Mouse (Mus musculus) cortical plate, adult 2 months (tissue): Measurements from ENCODE around the gene Tmem183a. TPM values are rescaled to one million over a fixed set of nuclear protein-coding genes. Genes with fewer than 3 reads are reported as not detected.

ENCODE experiments used
- H3K27ac ChIP-seq: fragments of 200-500 bp; 2 replicates; pipeline ENCODE4 v1.5.1; 2012; ENCODE audit warnings: low read length, control low read depth, inconsistent platforms; ENCODE audit not compliant: insufficient read depth
- H3K4me1 ChIP-seq: fragments of 200-500 bp; 2 replicates; pipeline ENCODE4 v1.6.1; 2011; ENCODE audit warnings: low read length; ENCODE audit not compliant: control insufficient read depth, insufficient read depth
- H3K4me3 ChIP-seq: fragments of 200-500 bp; 2 replicates; pipeline ENCODE4 v1.5.1; 2011; ENCODE audit warnings: mild to moderate bottlenecking, low read length, control low read depth; ENCODE audit not compliant: insufficient read depth
- CTCF ChIP-seq: fragments of 200-500 bp; IDR thresholded peaks from 2 replicates; pipeline ENCODE4 v1.5.1; 2011; ENCODE audit warnings: mild to moderate bottlenecking, control low read depth, low read length; ENCODE audit not compliant: insufficient read depth; ENCODE audit errors: extremely low read depth
- POLR2A ChIP-seq: fragments of 200-500 bp; IDR thresholded peaks from 2 replicates; pipeline ENCODE4 v1.6.1; 2011; ENCODE audit warnings: mild to moderate bottlenecking, low read length, control low read depth; ENCODE audit not compliant: insufficient read depth; ENCODE audit errors: extremely low read depth
- polyA plus RNA-seq: library from polyadenylated mRNA; depleted of rRNA; stranded (reverse); fragments of >200 nt; gene quantifications from 2 replicates; pipeline ENCODE4 v1.2.3, GENCODE M21; 2012; rRNA removed

The Tmem183a gene
- polyA plus RNA-seq = 56.2 and 62.5 TPM in 2 replicates

DNA sequence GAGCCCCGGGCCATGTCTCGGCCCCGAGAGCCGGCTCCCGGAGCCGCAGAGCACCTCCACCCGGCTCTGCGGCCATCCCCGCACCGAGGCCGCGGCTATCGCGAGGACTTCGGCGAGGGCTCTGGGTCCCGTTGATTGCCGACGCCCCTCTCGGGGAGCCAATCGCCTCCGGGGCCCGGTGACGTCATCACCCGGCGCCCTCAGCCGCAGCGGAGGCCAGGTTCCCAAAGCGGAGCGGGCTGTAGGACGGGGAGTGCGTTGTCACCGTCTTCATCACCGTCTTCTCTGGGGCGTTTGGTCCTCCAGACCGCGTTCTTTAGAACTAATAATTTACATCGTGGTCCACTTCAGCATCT lies at the start of gene Tmem183a:
TSS of gene Tmem183a (minus strand) at position 123 of the 356 bp plus-strand sequence.
- Histone ChIP-seq H3K4me1 (0 out of 2 replicates have a peak, but pooled peaks cover 1% of the 10 kb centered on the region), H3K27ac (peak within 1 kb of the TSS; percentile 62), H3K4me3 (peak within 1 kb of the TSS; percentile 47)
- TF ChIP-seq POLR2A (peak; percentile 97), CTCF (no peak)

DNA sequence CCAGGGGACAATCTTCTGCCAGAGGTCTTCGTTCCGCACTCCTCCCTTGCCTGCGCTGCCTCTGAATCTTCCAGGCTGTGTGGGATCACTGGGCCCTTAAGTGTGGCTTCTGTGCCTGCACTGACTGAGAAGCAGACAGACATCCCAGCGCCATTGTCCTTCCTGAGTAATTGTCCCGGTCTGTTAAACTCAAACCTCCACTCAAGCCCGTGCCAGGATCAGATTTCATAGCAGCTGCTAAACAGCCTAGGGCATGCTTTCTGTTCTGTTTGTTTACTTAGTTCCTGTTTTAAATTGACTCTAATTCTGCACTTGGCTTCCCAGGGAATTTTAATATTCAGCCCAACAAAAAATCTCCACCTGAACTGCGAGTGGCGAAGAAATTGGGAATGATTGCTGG lies 46.3 kb upstream of the Tmem183a start:
- TF ChIP-seq POLR2A (no peak), CTCF (no peak)
- Histone ChIP-seq H3K27ac (no peak overlapping the region), H3K4me1 (no peaks in the 10 kb centered on the region), H3K4me3 (no peak overlapping the region)

- peak overlapping the region; percentile 69 for H3K4me3 ChIP-seq
- H3K4me1 ChIP-seq = no peaks in the 10 kb centered on the region
- TF ChIP-seq CTCF (no peak), POLR2A (no peak)
- H3K27ac ChIP-seq = no peak overlapping the region
Observed at GRCm38 (mm10) chr1:134406414-134406771, 44.6 kb upstream of the Tmem183a start.

- TF ChIP-seq POLR2A = 0 out of 2 replicates have a peak, but pooled peaks have one; percentile 20
- no peak for TF ChIP-seq CTCF
- Histone ChIP-seq H3K4me3 (peak within 1 kb of the TSS; percentile 69), H3K27ac (no peak within 1 kb of the TSS), H3K4me1 (no peaks in the 10 kb centered on the region)
Observed at GRCm38 (mm10) chr1:134405509-134406413, 44.0 kb upstream of the Tmem183a start, which contains the start of gene Cyb5r1. Cyb5r1 (plus strand) TSS chr1:134405559.

DNA sequence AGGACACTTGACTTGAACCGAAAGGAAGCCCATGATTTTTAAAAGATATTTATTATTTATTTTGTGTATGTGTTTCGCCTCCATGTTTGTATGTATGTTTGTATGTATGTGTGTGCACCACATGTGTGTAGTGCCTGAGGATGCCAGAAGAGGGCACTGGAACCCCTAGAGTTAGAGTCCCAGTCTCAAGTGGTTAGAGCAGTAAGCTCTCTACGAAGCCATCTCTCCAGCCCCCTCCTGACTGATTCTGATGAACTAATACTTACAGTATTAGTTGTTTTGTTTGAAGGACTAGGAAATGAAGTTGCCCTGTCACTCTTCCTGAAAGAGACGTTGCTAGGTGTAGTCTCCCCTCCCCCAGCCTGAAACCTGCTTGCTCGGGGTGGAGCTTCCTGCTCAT lies 38.0 kb upstream of the Tmem183a start:
- H3K4me3 ChIP-seq = no peak overlapping the region
- no peak for TF ChIP-seq POLR2A
- TF ChIP-seq CTCF = no peak

GRCm38 (mm10) chr1:134398210-134398609 lies 36.4 kb upstream of the Tmem183a start:
- Histone ChIP-seq H3K4me1 (no peaks in the 10 kb centered on the region), H3K27ac (no peak overlapping the region), H3K4me3 (no peak overlapping the region)
- TF ChIP-seq POLR2A (no peak), CTCF (no peak)

More for the DNA sequence above, 38.0 kb upstream of the Tmem183a start:
- Histone ChIP-seq H3K27ac (no peak overlapping the region), H3K4me1 (no peaks in the 10 kb centered on the region)

DNA sequence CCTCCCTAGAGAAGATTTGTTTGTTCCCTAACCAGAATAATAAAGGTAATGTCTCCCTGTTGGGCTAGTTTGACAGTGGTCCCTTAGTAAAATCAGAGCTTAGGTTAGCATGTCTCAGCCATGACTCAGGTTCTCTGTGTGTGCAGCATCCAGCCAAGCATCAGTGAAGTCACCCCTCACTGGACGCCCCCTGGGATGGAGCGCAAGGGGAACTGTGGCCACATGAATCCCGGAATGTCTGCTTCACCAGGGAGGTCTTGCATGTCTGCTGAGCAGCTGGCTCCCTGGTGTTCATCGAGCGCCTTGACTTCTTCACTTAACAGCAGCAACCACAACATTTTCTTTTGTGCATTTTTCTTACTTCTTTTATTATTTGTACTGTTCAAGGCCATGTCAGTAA lies 32.0 kb upstream of the Tmem183a start:
- TF ChIP-seq CTCF (no peak), POLR2A (no peak)
- no peak overlapping the region for H3K27ac ChIP-seq
- no peak overlapping the region for H3K4me3 ChIP-seq
- no peaks in the 10 kb centered on the region for H3K4me1 ChIP-seq

DNA sequence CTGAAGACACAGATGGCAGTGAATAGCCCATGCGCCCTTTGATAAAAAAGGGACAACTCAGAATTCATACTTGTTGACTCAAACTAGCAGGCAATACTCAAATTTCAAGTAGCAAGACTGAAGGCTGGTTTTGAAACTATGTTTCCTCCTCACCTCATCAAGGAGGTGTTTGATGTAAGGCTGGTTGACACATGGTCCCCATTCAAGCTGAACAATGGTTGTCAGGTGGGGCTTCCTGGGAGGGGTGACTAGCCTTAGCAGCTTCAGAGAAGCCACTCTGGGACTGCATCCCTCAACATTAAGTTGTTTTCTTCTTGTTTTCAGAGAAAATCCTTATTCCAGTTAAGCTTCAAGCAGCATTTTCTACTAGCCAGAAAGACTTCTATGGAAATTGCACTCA lies 23.9 kb upstream of the Tmem183a start, which contains the start of gene 4933406M09Rik:
TSS of gene 4933406M09Rik (plus strand) at position 275 of the 400 bp plus-strand sequence.
- no peak within 1 kb of the TSS for H3K4me3 ChIP-seq
- no peaks in the 10 kb centered on the region for H3K4me1 ChIP-seq
- TF ChIP-seq POLR2A (no peak), CTCF (no peak)
- no peak within 1 kb of the TSS for H3K27ac ChIP-seq

- TF ChIP-seq POLR2A (no peak), CTCF (no peak)
- Histone ChIP-seq H3K4me1 (no peaks in the 10 kb centered on the region), H3K4me3 (no peak overlapping the region), H3K27ac (no peak overlapping the region)
Observed at GRCm38 (mm10) chr1:134385176-134385575, 23.4 kb upstream of the Tmem183a start.

DNA sequence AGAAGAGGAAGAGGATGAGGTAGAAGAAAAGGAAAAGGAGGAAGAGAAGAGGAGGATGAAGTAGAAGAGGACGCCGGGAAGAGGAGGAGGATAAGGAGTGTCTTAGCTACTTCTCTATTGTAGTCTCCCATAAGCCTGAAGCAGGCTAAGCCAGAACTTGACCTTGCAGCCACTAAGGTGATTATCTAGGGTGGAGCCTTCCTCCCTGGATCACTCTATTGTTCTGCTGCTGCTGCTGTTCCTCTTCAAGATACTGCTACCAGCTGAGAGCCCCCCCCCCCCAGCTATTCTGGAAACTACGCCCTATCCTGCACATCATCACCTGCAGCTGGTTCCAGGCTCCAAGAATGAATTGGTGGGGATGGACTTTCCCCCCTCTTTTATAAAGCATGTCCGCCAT lies 22.8 kb upstream of the Tmem183a start:
- H3K27ac ChIP-seq = no peak overlapping the region
- H3K4me1 ChIP-seq = no peaks in the 10 kb centered on the region
- TF ChIP-seq POLR2A = no peak
- no peak for TF ChIP-seq CTCF
- H3K4me3 ChIP-seq = no peak overlapping the region
